Mouse (Mus musculus) kidney, postnatal 14 days (tissue): ENCODE data around the gene Cdc7.

Source experiments
- DNase-seq: peaks from one replicate; pipeline ENCODE4 v3.0.0; 2022; ENCODE audit warnings: mixed read lengths

The Cdc7 gene

DNA sequence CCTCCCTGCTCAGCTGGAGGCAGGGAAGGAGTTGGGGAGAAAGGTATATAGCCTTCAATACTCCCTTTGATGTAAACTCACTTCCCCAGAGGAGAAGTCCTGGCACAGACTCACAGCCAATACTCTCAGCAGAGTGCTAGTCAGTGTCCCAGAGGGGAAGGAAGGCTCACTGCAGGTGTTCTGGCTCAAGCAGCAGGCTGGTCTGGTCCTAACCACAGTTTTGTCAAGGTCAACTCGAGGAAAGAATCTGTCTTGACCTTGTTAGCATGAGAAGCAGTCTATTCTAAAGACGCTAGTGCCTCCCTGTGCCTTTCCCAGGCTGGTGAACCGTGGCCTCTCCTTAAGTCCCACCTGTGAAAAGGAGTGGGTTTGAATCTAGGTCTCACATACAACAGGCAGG, 30.6 kb downstream of the Cdc7 start:
- no peak for DNase-seq

DNA sequence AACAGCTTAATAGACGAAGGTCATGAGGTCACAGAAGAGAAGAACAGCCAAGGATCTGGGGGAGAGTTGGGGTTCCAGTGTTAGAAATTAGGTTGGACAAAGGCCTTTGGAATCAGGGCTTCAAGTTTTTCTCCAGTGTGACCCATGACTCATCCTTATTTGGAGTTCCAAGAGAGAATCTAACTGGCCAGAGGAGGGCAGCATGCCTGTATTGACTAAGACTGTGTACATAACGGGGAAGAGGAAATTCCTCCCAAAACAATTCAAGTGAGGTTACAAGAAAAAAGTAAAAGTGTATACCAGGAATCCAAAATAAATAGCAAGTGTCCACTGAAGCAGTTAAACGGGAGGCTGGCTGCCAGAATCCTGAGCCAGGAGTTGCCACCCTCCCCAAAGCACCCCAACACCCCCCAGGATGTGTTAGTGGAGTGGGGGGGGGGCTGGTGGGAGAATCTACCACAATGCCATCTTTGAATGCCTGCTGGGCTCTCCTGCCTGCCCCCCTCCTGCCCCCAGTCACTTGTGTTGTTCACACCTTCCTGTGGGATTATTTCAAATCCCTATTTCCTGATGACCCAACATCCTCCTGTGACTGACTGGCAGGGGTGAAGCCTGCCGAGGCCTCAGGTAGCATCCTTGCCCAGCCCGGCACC, 31.9 kb downstream of the Cdc7 start:
- DNase-seq: peak; percentile 86

DNA sequence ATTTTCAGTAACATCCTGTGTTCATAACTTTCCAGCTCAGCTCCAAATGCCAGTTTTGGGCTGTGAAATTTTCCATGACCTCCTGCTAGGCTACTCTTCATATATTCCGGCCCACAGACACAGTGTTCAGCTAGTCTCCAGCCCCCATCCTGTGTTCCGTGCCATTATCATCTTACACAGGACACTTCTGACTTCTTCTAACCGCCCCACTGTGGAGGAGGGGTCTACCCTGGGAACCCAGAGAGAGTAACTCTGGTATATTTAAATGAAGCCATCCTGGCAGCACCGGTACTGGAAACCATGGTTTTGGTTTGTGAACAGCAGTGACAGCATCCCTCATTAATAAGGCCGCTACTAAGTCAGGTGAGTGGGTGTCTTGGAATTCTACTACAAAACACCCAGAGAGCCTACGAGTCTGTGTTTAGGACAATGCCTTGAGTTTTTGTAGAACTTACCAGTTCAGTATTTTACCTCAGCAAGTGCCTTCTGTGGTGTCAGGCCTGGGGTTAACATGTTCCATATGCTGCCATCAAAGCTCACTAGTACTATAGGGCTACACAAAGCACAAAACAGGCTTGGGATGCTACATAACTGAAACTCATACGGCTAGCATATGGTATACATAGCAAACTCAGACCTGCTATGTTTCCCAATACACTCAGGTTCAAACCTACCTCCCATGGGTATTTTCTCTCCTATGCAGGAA, 32.6 kb downstream of the Cdc7 start:
- DNase-seq: no peak

DNA sequence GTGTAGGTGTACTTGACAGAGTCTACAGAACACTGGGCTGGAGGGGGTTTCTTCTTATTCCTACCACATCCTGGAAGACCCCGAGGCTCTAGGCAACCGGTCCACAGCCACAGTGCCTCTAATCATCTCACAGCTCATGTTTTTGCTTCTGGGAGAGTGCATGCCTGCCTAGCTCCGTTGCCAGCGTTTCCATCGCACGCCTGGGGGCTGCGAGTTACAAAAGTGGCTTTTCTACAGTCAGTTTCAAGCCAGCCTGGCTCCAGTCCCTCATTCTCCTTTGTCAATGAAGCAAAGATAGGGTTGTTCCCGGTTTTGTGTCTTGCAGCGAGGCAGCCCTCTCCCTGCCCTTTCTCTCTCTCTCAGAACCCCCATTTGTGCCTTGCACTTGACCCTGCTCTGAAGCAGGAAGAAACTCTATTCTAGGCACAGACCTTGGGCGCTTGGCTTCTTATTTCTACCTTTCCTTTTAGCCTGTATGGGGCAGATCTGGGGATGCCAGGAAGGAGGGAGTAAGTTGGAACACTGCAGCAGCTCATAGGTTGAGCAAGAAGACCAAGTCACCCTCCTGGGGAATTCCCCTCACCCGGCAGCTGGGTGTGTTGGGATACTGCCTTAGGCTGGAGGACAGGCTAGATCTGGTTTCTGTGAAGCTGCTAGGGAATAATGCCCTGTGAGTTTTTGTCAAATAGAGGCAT, 37.4 kb downstream of the Cdc7 start:
- DNase-seq: no peak

DNA sequence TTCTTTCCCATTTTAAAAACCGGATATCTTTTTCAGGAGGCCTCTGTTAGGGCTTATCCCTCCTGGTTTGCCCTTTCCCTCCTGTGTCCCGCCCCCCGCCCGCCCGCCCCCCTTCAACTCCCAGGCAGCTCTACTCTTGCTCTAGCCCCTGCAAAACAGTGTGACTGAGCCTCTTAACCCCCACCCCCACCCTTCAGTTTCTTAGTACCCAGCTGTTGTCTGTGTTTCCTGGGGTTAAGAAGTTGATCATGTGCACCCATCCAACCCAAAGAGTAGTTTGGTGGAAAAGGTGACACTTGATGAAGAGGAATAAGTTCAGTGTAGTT, 37.9 kb downstream of the Cdc7 start:
- DNase-seq: no peak

- DNase-seq: no peak
These were observed 45.6 kb downstream of the Cdc7 start for GRCm38 (mm10) chr5:107009721-107010120.

GRCm38 (mm10) chr5:107010300-107010699, 46.2 kb downstream of the Cdc7 start:
- DNase-seq: no peak

- DNase-seq: no peak
These were observed 47.4 kb downstream of the Cdc7 start for GRCm38 (mm10) chr5:107011316-107012029.

GRCm38 (mm10) chr5:107012030-107012715, 48.1 kb downstream of the Cdc7 start:
- no peak for DNase-seq

DNA sequence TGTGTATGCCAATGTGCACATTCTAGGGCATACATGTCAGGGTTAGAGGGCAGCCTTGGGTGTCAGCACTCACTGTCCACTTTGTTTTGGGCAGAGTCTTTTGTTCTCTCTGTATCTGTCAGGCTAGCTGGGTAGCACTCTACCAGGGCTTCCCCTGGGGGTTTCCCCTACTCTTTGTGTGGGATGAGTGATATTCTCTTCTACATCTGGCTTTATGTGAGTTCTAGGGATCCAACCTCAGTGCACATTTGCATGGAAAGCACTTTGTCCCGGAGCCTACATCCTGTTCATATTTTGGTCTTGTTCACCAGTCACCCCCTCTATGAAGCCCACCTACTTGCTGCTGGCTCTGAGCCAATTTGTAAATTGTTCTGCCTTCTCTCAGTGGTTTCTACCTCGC, 49.3 kb downstream of the Cdc7 start:
- DNase-seq: no peak

- no peak for DNase-seq
These were observed 50.0 kb downstream of the Cdc7 start for GRCm38 (mm10) chr5:107014146-107014545.

- no peak for DNase-seq
These were observed 50.9 kb downstream of the Cdc7 start for GRCm38 (mm10) chr5:107015046-107015421.

DNA sequence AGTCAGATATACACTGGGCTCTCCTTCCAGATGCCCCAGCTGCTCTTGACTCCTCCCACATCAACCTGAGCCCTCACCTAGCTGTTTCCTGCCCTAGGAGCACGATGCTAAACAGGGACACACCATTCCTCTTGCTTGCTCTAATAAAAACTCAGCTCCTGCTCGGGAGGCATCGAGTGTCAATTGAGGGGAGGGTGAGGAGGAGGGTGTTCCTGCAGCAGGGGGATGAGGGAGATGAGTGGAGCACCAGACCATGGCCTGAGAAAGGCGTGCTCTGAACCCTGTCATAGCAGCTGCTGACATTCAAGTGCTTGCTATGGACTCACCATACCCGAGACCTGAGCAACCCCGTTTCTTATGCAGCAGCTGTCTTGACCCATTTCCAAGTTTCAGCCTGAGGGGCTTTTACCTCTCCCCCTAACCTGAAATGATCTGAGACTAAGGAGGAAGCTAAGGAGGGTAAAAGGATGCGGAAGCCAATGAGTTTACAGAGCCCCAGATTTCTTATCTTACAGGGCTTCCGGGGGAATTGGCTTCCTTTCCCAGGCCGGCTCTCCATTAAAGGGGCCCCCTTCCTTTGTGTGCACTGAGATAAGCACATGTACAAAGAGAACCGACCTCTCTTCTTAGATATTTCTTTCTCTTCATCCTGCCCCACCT, 51.4 kb downstream of the Cdc7 start:
- no peak for DNase-seq

GRCm38 (mm10) chr5:107016538-107016937, 52.4 kb downstream of the Cdc7 start:
- DNase-seq: no peak

- no peak for DNase-seq
These were observed 53.4 kb downstream of the Cdc7 start for GRCm38 (mm10) chr5:107017544-107017943.

GRCm38 (mm10) chr5:107019057-107019456, 54.9 kb downstream of the Cdc7 start:
- DNase-seq: no peak

DNA sequence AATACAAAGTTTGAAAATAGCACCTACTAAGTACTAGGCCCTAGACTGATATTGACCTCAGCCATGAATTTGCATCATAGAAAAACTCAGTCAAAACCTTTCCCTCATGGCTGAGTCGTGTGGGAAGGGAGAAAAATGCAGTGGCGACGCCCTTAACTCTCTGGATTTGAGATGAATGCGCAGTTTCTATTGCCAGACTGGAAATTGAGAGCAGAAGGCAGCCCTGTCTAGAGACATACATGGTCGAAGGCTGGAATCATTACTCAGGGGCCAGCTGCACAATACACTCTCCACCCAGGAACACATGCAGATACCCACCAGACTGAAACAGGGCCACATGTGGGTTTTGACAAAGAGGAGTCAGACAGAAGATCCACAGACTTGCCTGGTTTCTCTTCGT, 55.8 kb downstream of the Cdc7 start:
- DNase-seq: no peak

GRCm38 (mm10) chr5:107020366-107020765, 56.2 kb downstream of the Cdc7 start:
- peak; percentile 20 for DNase-seq

- DNase-seq: no peak
These were observed 57.4 kb downstream of the Cdc7 start for GRCm38 (mm10) chr5:107021291-107022063.

- DNase-seq: no peak
These were observed 57.9 kb downstream of the Cdc7 start for GRCm38 (mm10) chr5:107022064-107022428.

DNA sequence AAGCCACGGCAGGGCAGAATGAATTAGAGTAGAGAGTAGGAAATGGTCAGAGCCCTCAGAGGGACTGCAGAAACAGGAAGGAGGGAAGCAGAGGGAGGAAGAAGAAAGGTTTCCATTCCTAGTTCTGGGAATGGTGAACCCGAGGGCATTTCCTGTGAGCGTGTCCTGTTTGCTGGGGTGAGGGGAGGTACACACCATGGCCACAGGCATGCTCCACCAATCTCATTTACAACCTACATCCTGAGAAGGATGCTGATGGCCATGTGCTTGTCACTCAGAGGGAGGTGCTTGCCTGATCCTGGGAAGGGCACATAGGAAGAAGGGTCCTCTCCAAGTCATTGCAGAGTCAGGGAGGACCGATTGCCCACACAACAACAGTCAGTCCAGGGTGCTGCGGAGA, 59.8 kb downstream of the Cdc7 start:
- DNase-seq: no peak

- no peak for DNase-seq
These were observed 61.2 kb downstream of the Cdc7 start for GRCm38 (mm10) chr5:107025371-107025770.
